Mouse (Mus musculus) bone marrow, adult 2 months (tissue): ENCODE results near the gene Nxn.

ENCODE experiments used
- CTCF ChIP-seq: fragments of 200-500 bp; IDR thresholded peaks from 2 replicates; pipeline ENCODE4 v1.5.1; 2011; ENCODE audit warnings: low read length, control low read depth; ENCODE audit not compliant: control insufficient read depth, insufficient read depth
- POLR2A ChIP-seq: fragments of 200-500 bp; IDR thresholded peaks from 2 replicates; pipeline ENCODE4 v1.6.1; 2011; ENCODE audit warnings: low read depth, mild to moderate bottlenecking, control low read depth, low read length, borderline replicate concordance; ENCODE audit not compliant: control insufficient read depth

- TF ChIP-seq POLR2A (no peak), CTCF (no peak)
These were observed 106.5 kb downstream of the Nxn start for GRCm38 (mm10) chr11:76292398-76292797.
